In the genomic region with DNA sequence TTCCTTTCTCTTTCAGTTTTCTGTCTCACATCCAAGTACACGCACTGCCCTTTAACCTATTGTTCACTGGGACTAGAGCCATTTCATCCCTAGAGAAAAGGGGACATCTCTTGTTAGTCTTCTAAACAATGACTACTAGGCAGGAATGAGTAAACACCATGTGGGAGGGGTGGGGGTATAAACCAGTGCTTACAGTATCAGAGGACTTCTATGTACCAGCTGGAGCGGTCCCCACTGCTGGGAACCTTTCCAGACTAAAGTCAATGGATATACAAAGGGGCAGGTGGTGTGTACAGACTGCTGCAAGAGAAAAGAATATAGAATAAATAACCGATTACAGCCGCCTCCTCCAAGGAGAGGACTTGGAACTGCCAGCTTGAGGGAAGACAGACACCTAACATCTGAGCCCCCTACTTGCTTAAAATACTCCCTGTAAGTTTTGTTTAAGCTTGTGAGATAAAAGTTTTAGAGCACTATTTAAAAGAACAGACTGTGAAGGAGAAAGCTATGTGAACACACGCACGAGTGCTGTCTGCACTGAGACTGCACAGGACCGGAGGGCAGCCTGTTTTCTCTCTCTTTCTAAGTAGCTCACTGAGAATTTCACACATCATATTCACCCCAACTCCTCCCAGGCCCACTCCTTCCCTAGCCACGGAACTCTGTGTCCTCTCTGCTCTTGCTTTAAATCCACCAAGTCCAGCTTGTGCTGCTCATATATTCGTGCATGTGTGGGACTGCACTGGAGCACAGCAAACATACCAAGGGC, we compare ENCODE assay signal across 7 mouse cellular contexts. TPM values are rescaled to one million over a fixed set of nuclear protein-coding genes. Genes with fewer than 3 reads are reported as not detected.
DNase-seq lines count a peak whose midpoint lies in the region; ATAC-seq lines count a peak whose summit lies in the region.

No protein-coding gene starts in this region.

- WGBS in kidney, embryonic 15.5 days = 84% methylated on average over 9 of the region's 9 CpGs
- 26% methylated on average over 9 of the region's 9 CpGs for WGBS in forebrain, embryonic 16.5 days
- WGBS in hindbrain, embryonic 13.5 days = 56% methylated on average over 9 of the region's 9 CpGs
- WGBS in midbrain, embryonic 16.5 days = 51% methylated on average over 9 of the region's 9 CpGs

- no peak overlapping the region for H3K9ac ChIP-seq in kidney, embryonic 15.5 days
- H3K9ac ChIP-seq in forebrain, embryonic 16.5 days (replicated peaks; ENCODE audit: low read depth, low read length) = no peak overlapping the region
- no peak overlapping the region for H3K9ac ChIP-seq in hindbrain, embryonic 13.5 days
- no peak overlapping the region for H3K9ac ChIP-seq in midbrain, embryonic 16.5 days (ENCODE audit: low read depth, low read length)

- H3K9me3 ChIP-seq in kidney, embryonic 15.5 days (replicated peaks) = no peaks in the 10 kb centered on the region
- H3K9me3 ChIP-seq in forebrain, embryonic 16.5 days (ENCODE audit: control insufficient read depth, low read length) = no peaks in the 10 kb centered on the region
- H3K9me3 ChIP-seq in hindbrain, embryonic 13.5 days = no peaks in the 10 kb centered on the region
- no peaks in the 10 kb centered on the region for H3K9me3 ChIP-seq in midbrain, embryonic 16.5 days (replicated peaks; ENCODE audit: control insufficient read depth, low read length, poor library complexity, severe bottlenecking)

- no peak for ATAC-seq in kidney, embryonic 15.5 days (replicated peaks; ENCODE audit: low FRiP score)
- peak; percentile 89 for ATAC-seq in forebrain, embryonic 16.5 days
- ATAC-seq in hindbrain, embryonic 13.5 days (ENCODE audit: low FRiP score) = peak; percentile 58; the same call in 1 of the 2 replicates
- ATAC-seq in midbrain, embryonic 16.5 days = peak; percentile 22; the same call in 1 of the 2 replicates
- ATAC-seq in erythroblast, adult 5-6 weeks (replicated peaks; ENCODE audit: low FRiP score, poor library complexity, severe bottlenecking) = no peak

- H3K27me3 ChIP-seq in kidney, embryonic 15.5 days = no peaks in the 10 kb centered on the region
- no peaks in the 10 kb centered on the region for H3K27me3 ChIP-seq in forebrain, embryonic 16.5 days (replicated peaks; ENCODE audit: control insufficient read depth, insufficient read depth, low read length)
- no peaks in the 10 kb centered on the region for H3K27me3 ChIP-seq in hindbrain, embryonic 13.5 days
- H3K27me3 ChIP-seq in midbrain, embryonic 16.5 days (ENCODE audit: control insufficient read depth, insufficient read depth, low read depth, low read length) = no peaks in the 10 kb centered on the region

- no peak overlapping the region for H3K4me2 ChIP-seq in kidney, embryonic 15.5 days
- no peak overlapping the region for H3K4me2 ChIP-seq in forebrain, embryonic 16.5 days (ENCODE audit: low read length)
- no peak overlapping the region for H3K4me2 ChIP-seq in hindbrain, embryonic 13.5 days
- H3K4me2 ChIP-seq in midbrain, embryonic 16.5 days (ENCODE audit: low read length) = no peak overlapping the region; the same call in 1 of the 2 replicates

- H3K36me3 ChIP-seq in kidney, embryonic 15.5 days = no peaks in the 10 kb centered on the region
- no peaks in the 10 kb centered on the region for H3K36me3 ChIP-seq in forebrain, embryonic 16.5 days (ENCODE audit: control insufficient read depth, insufficient read depth)
- peaks cover 24% of the 10 kb centered on the region for H3K36me3 ChIP-seq in hindbrain, embryonic 13.5 days
- no peaks in the 10 kb centered on the region; the same call in 1 of the 2 replicates for H3K36me3 ChIP-seq in midbrain, embryonic 16.5 days (ENCODE audit: control insufficient read depth, insufficient read depth, low read length)

- peak; percentile 56 for DNase-seq in kidney, postnatal 14 days
- DNase-seq in thymus, postnatal 14 days = no peak

- no peak overlapping the region for H3K4me3 ChIP-seq in kidney, embryonic 15.5 days (replicated peaks)
- H3K4me3 ChIP-seq in forebrain, embryonic 16.5 days (replicated peaks; ENCODE audit: low read length) = no peak overlapping the region
- no peak overlapping the region for H3K4me3 ChIP-seq in hindbrain, embryonic 13.5 days
- H3K4me3 ChIP-seq in midbrain, embryonic 16.5 days (ENCODE audit: low read depth, low read length) = no peak overlapping the region

- no peak overlapping the region for H3K27ac ChIP-seq in kidney, embryonic 15.5 days
- H3K27ac ChIP-seq in forebrain, embryonic 16.5 days (ENCODE audit: low read length) = peak overlapping the region; percentile 67
- peak overlapping the region; percentile 53 for H3K27ac ChIP-seq in hindbrain, embryonic 13.5 days
- H3K27ac ChIP-seq in midbrain, embryonic 16.5 days (ENCODE audit: low read length) = no peak overlapping the region

- peaks cover 15% of the 10 kb centered on the region for H3K4me1 ChIP-seq in kidney, embryonic 15.5 days
- peaks cover 53% of the 10 kb centered on the region for H3K4me1 ChIP-seq in forebrain, embryonic 16.5 days (replicated peaks; ENCODE audit: control insufficient read depth, insufficient read depth, low read length)
- peaks cover 59% of the 10 kb centered on the region for H3K4me1 ChIP-seq in hindbrain, embryonic 13.5 days (replicated peaks)
- H3K4me1 ChIP-seq in midbrain, embryonic 16.5 days (ENCODE audit: control insufficient read depth, insufficient read depth, low read length) = peaks cover 21% of the 10 kb centered on the region

RNA-seq across cellular contexts. Expression of gene Ralgps1, which starts 5.4 kb away (rescaled TPM):
- polyA plus RNA-seq in kidney, embryonic 15.5 days (2015; fragmentation: Nextera tagmentation; extraction: Ambion mirVana) = 5.5 and 5.9 TPM in 2 replicates
- polyA plus RNA-seq in forebrain, embryonic 16.5 days (2015; fragmentation: Nextera tagmentation; extraction: Ambion mirVana) = 44.8 and 50.4 TPM in 2 replicates
- 37.3 and 39.7 TPM in 2 replicates for polyA plus RNA-seq in hindbrain, embryonic 13.5 days (2015; fragmentation: Nextera tagmentation; extraction: Ambion mirVana)
- 48.4 and 54.3 TPM in 2 replicates for polyA plus RNA-seq in midbrain, embryonic 16.5 days (2015; fragmentation: Nextera tagmentation; extraction: Ambion mirVana)
- 0.58 and 0.63 TPM in 2 replicates for total RNA-seq in erythroblast, adult 5-6 weeks (2015; ENCODE audit: low replicate concordance)
- 0.60 and 1.3 TPM in 2 replicates for total RNA-seq in erythroblast, adult 5-6 weeks (2017; ENCODE audit: low replicate concordance)

Comparison
In these comparisons a context has a peak if more than half of its experiments do, and no peak if none do; other contexts are left out.
1. ATAC-seq: peak in forebrain, embryonic 16.5 days (single experiment), hindbrain, embryonic 13.5 days (single experiment) and midbrain, embryonic 16.5 days (single experiment); none in kidney, embryonic 15.5 days (single experiment) and erythroblast, adult 5-6 weeks (single experiment).
2. H3K27ac ChIP-seq: peak in forebrain, embryonic 16.5 days (single experiment) and hindbrain, embryonic 13.5 days (single experiment); none in kidney, embryonic 15.5 days (single experiment) and midbrain, embryonic 16.5 days (single experiment).